Mouse (Mus musculus) MEL (cell line): Measurements from ENCODE around the gene Adam19. TPM values are rescaled to one million over a fixed set of nuclear protein-coding genes. Genes with fewer than 3 reads are reported as not detected.

ENCODE experiments used
- DNase-seq: peaks from one replicate; pipeline ENCODE4 v3.0.0; 2011; ENCODE audit warnings: low read depth, low spot score
- H3K27ac ChIP-seq: 2 replicates; pipeline ENCODE4 v1.5.1; 2012; ENCODE audit warnings: low read depth, mild to moderate bottlenecking, control low read depth, low read length, moderate library complexity; ENCODE audit not compliant: control insufficient read depth
- H3K27me3 ChIP-seq, 2 experiments: fragments of 150-350 bp in 1 of 2; sonication (generic) in 1 of 2; 2 replicates each; pipeline ENCODE4 v1.6.1; 2012; ENCODE audit warnings: low read length in 2 of 2, mild to moderate bottlenecking in 2 of 2, improper control_type of control experiment in 1 of 2, moderate library complexity in 1 of 2; ENCODE audit not compliant: insufficient read depth in 2 of 2, control insufficient read depth in 1 of 2
- H3K36me3 ChIP-seq, 2 experiments: 2 replicates each; pipeline ENCODE4 v1.6.1; 2012 to 2014; ENCODE audit warnings: low read length in 2 of 2, improper control_type of control experiment in 1 of 2, inconsistent platforms in 1 of 2, mild to moderate bottlenecking in 1 of 2; ENCODE audit not compliant: insufficient read depth in 2 of 2, control insufficient read depth in 1 of 2
- H3K4me1 ChIP-seq, 2 experiments: fragments of 150-350 bp in 1 of 2; sonication (generic) in 1 of 2; 2 replicates each; pipeline ENCODE4 v1.6.1; 2012; ENCODE audit warnings: low read length in 2 of 2, improper control_type of control experiment in 1 of 2, mild to moderate bottlenecking in 1 of 2; ENCODE audit not compliant: insufficient read depth in 2 of 2, control insufficient read depth in 1 of 2
- H3K4me3 ChIP-seq, 2 experiments: fragments of 150-350 bp in 1 of 2; sonication (generic) in 1 of 2; 2 replicates each; pipeline ENCODE4 v1.5.1; 2012; ENCODE audit warnings: low read depth in 2 of 2, low read length in 2 of 2, mild to moderate bottlenecking in 2 of 2, moderate library complexity in 2 of 2, control low read depth in 1 of 2, improper control_type of control experiment in 1 of 2; ENCODE audit not compliant: control insufficient read depth in 1 of 2, insufficient read depth in 1 of 2
- H3K79me2 ChIP-seq: 2 replicates; pipeline ENCODE4 v1.6.1; 2012; ENCODE audit warnings: mild to moderate bottlenecking, low read length, moderate library complexity; ENCODE audit not compliant: control insufficient read depth, poor library complexity, insufficient read depth
- H3K9ac ChIP-seq: 2 replicates; pipeline ENCODE4 v1.6.1; 2012; ENCODE audit warnings: low read depth, mild to moderate bottlenecking, control low read depth, low read length, moderate library complexity; ENCODE audit not compliant: control insufficient read depth, poor library complexity, severe bottlenecking
- H3K9me3 ChIP-seq: fragments of 150-350 bp; sonication (generic); replicated peaks from 2 replicates; pipeline ENCODE4 v1.6.1; 2012; ENCODE audit warnings: mild to moderate bottlenecking, low read length, improper control_type of control experiment, moderate library complexity; ENCODE audit not compliant: insufficient read depth
- BHLHE40 ChIP-seq: IDR thresholded peaks from 2 replicates; pipeline ENCODE4 v1.6.1; 2012; ENCODE audit warnings: low read depth, mild to moderate bottlenecking, inconsistent platforms, low read length, improper control_type of control experiment, borderline replicate concordance
- E2F4 ChIP-seq: IDR thresholded peaks from 2 replicates; pipeline ENCODE4 v1.6.1; 2011; ENCODE audit warnings: low read depth, low read length, improper control_type of control experiment, borderline replicate concordance
- EP300 ChIP-seq, 2 experiments: IDR thresholded peaks; 2 replicates each; pipeline ENCODE4 v1.6.1; 2011; ENCODE audit warnings: improper control_type of control experiment in 2 of 2, low read length in 2 of 2, low read depth in 1 of 2, mild to moderate bottlenecking in 1 of 2
- HCFC1 ChIP-seq: IDR thresholded peaks from 2 replicates; pipeline ENCODE4 v1.6.1; 2012; ENCODE audit warnings: low read depth, mild to moderate bottlenecking, inconsistent platforms, low read length, improper control_type of control experiment, moderate library complexity
- KAT2A ChIP-seq: conservative IDR thresholded peaks from 2 replicates; pipeline ENCODE4 v1.6.1; 2012; ENCODE audit warnings: low read depth, low read length, improper control_type of control experiment, inconsistent platforms
- MAFK ChIP-seq: IDR thresholded peaks from 2 replicates; pipeline ENCODE4 v1.6.1; 2011; ENCODE audit warnings: low read depth, mild to moderate bottlenecking, low read length, improper control_type of control experiment, borderline replicate concordance
- MAZ ChIP-seq: IDR thresholded peaks from 2 replicates; pipeline ENCODE4 v1.6.1; 2012; ENCODE audit warnings: low read depth, mild to moderate bottlenecking, inconsistent platforms, low read length, improper control_type of control experiment
- MEF2A ChIP-seq: IDR thresholded peaks from 2 replicates; pipeline ENCODE4 v1.6.1; 2014; ENCODE audit warnings: low read depth, mild to moderate bottlenecking, inconsistent platforms, low read length, improper control_type of control experiment; ENCODE audit not compliant: poor library complexity, insufficient replicate concordance, severe bottlenecking; ENCODE audit errors: extremely low read depth
- MXI1 ChIP-seq: IDR thresholded peaks from 2 replicates; pipeline ENCODE4 v1.6.1; 2011; ENCODE audit warnings: mild to moderate bottlenecking, low read depth, low read length, improper control_type of control experiment
- NELFE ChIP-seq: IDR thresholded peaks from 2 replicates; pipeline ENCODE4 v1.6.1; 2011; ENCODE audit warnings: low read depth, low read length, improper control_type of control experiment
- NRF1 ChIP-seq: IDR thresholded peaks from 2 replicates; pipeline ENCODE4 v1.6.1; 2014; ENCODE audit warnings: low read depth, mild to moderate bottlenecking, inconsistent platforms, low read length, improper control_type of control experiment, moderate library complexity; ENCODE audit not compliant: poor library complexity, insufficient read depth, severe bottlenecking
- POLR2AphosphoS5 ChIP-seq: IDR thresholded peaks from 2 replicates; pipeline ENCODE4 v1.6.1; 2012; ENCODE audit warnings: low read depth, borderline replicate concordance, mild to moderate bottlenecking, inconsistent platforms, low read length, moderate library complexity, mixed read lengths
- RAD21 ChIP-seq: IDR thresholded peaks from 2 replicates; pipeline ENCODE4 v1.6.1; 2011; ENCODE audit warnings: mild to moderate bottlenecking, low read depth, low read length, improper control_type of control experiment
- RCOR1 ChIP-seq: IDR thresholded peaks from 2 replicates; pipeline ENCODE4 v1.6.1; 2012; ENCODE audit warnings: low read depth, mild to moderate bottlenecking, inconsistent platforms, low read length, improper control_type of control experiment
- TCF12 ChIP-seq: IDR thresholded peaks from 2 replicates; pipeline ENCODE4 v1.6.1; 2014; ENCODE audit warnings: low read depth, mild to moderate bottlenecking, inconsistent platforms, low read length, improper control_type of control experiment, moderate library complexity
- UBTF ChIP-seq: IDR thresholded peaks from 2 replicates; pipeline ENCODE4 v1.6.1; 2012; ENCODE audit warnings: low read depth, mild to moderate bottlenecking, inconsistent platforms, low read length, improper control_type of control experiment, moderate library complexity, borderline replicate concordance; ENCODE audit not compliant: insufficient read depth
- ZC3H11A ChIP-seq: IDR thresholded peaks from 2 replicates; pipeline ENCODE4 v1.6.1; 2012; ENCODE audit warnings: low read depth, mild to moderate bottlenecking, inconsistent platforms, low read length, improper control_type of control experiment
- ZKSCAN1 ChIP-seq: IDR thresholded peaks from 2 replicates; pipeline ENCODE4 v1.6.1; 2012; ENCODE audit warnings: low read depth, mild to moderate bottlenecking, inconsistent platforms, low read length, improper control_type of control experiment, moderate library complexity
- ZMIZ1 ChIP-seq: IDR thresholded peaks from 2 replicates; pipeline ENCODE4 v1.6.1; 2012; ENCODE audit warnings: low read depth, mild to moderate bottlenecking, inconsistent platforms, low read length, improper control_type of control experiment, moderate library complexity
- polyA plus RNA-seq, 2 experiments: library from polyadenylated mRNA; stranded (reverse) in 1 of 2; unstranded in 1 of 2; fragments of >175 nt in 1 of 2; fragments of >200 nt in 1 of 2; gene quantifications; 2 replicates each; pipeline versions ENCODE4 v1.2.1 to v1.2.4; 2012; ENCODE audit warnings: low replicate concordance in 2 of 2, low read depth in 1 of 2; ENCODE audit not compliant: insufficient read length in 2 of 2, insufficient read depth in 1 of 2, missing spikeins in 1 of 2
- total RNA-seq: library from RNA; depleted of rRNA; stranded (reverse); fragments of 300-350 nt; gene quantifications from 2 replicates; pipeline ENCODE4 v1.2.3, GENCODE M21; 2012

Adam19 gene
- total and polyA plus RNA-seq, 3 experiments = 0.12 to 0.19 TPM; not detected in 1

GRCm38 (mm10) chr11:46109206-46109605, 53.4 kb downstream of the Adam19 start:
- no peaks in the 10 kb centered on the region for H3K9me3 ChIP-seq
- DNase-seq = no peak
- no peaks in the 10 kb centered on the region for H3K79me2 ChIP-seq
- TF ChIP-seq POLR2AphosphoS5 (no peak), MAFK (no peak), ZC3H11A (no peak), MXI1 (no peak), ZKSCAN1 (no peak), EP300 (IDR thresholded peaks at IDR 0.05; ENCODE audit: low read depth in 1 of 2, low read length in 2 of 2) (no peak), BHLHE40 (no peak), UBTF (no peak), NELFE (no peak), TCF12 (no peak), HCFC1 (no peak), KAT2A (no peak), NRF1 (no peak), MAZ (no peak), RCOR1 (no peak), RAD21 (no peak), ZMIZ1 (no peak), E2F4 (no peak), MEF2A (no peak)
- H3K4me1 ChIP-seq = no peaks in the 10 kb centered on the region
- H3K9ac ChIP-seq = no peak overlapping the region
- H3K27me3 ChIP-seq = peaks cover 0 to 12% of the 10 kb centered on the region in 2 experiments
- H3K27ac ChIP-seq = no peak overlapping the region
- no peak overlapping the region for H3K4me3 ChIP-seq
- no peaks in the 10 kb centered on the region for H3K36me3 ChIP-seq

GRCm38 (mm10) chr11:46110156-46110944, 54.6 kb downstream of the Adam19 start:
- no peak for TF ChIP-seq POLR2AphosphoS5
- TF ChIP-seq, all 39 proteins: peak for 0
- no peaks in the 10 kb centered on the region for H3K79me2 ChIP-seq
- H3K36me3 ChIP-seq = no peaks in the 10 kb centered on the region
- no peak overlapping the region for H3K9ac ChIP-seq
- H3K27me3 ChIP-seq = peaks cover 2 to 10% of the 10 kb centered on the region in 2 experiments; a peak in 2 of 4 replicates
- H3K4me1 ChIP-seq = no peaks in the 10 kb centered on the region
- H3K9me3 ChIP-seq = no peaks in the 10 kb centered on the region
- no peak overlapping the region for H3K4me3 ChIP-seq
- DNase-seq = no peak
- H3K27ac ChIP-seq = no peak overlapping the region
